Mouse (Mus musculus): Measurements from ENCODE around the gene Mllt10.

DNA sequence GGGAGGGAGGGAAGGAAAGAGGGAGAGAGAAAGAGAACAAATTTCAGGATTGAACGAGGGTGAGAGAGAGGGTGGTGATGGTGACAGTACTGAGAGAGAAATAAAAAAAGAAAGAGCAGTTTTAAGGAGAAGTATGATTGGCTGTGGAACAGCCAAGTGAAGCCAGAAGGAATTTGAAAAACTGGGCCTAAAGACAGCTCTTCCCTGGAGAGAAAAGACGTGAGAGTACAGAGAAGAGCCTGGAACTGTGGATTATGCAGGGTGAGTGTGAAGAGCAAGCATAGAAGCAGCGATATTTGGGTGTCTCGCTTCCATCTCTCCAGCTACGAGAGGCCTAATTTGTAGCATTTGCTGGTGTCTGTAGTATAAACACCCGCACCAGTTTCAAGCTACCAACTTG, 43.8 kb upstream of the Mllt10 start:
- no peak for TF ChIP-seq CTCF (IDR thresholded peaks at IDR 0.05)
- TF ChIP-seq POLR2A (IDR thresholded peaks at IDR 0.05; ENCODE audit: insufficient read depth, low read depth, low read length) = no peak
